Mouse (Mus musculus) cerebellum, adult 2 months (tissue): ENCODE measurements at regions not wholly inside any gene's neighbourhood (a gene's known extent, or its start where the extent isn't known, plus 50 kb on each side); places are given as distances from the start of the nearest gene placed in this dataset.

Source experiments
- DNase-seq, 2 experiments: peaks; one replicate each; pipeline ENCODE4 v3.0.0; 2021
- H3K27ac ChIP-seq: fragments of 200-500 bp; 2 replicates; pipeline ENCODE4 v1.5.1; 2012; ENCODE audit warnings: low read length, control low read depth, inconsistent platforms; ENCODE audit not compliant: insufficient read depth
- H3K27me3 ChIP-seq: fragments of 200-500 bp; 2 replicates; pipeline ENCODE4 v1.6.1; 2012; ENCODE audit warnings: inconsistent platforms, mild to moderate bottlenecking, low read length, moderate library complexity; ENCODE audit not compliant: control insufficient read depth, insufficient read depth
- H3K4me1 ChIP-seq: fragments of 200-500 bp; 2 replicates; pipeline ENCODE4 v1.6.1; 2011; ENCODE audit warnings: low read length; ENCODE audit not compliant: control insufficient read depth, insufficient read depth
- H3K4me3 ChIP-seq: fragments of 200-500 bp; replicated peaks from 2 replicates; pipeline ENCODE3; 2011; ENCODE audit warnings: mild to moderate bottlenecking, low read depth, low read length, control low read depth; ENCODE audit not compliant: insufficient read depth
- CTCF ChIP-seq: fragments of 200-500 bp; IDR thresholded peaks from 2 replicates; pipeline ENCODE4 v1.5.1; 2011; ENCODE audit warnings: low read depth, mild to moderate bottlenecking, control low read depth, low read length, moderate library complexity, borderline replicate concordance; ENCODE audit not compliant: insufficient read depth
- POLR2A ChIP-seq: fragments of 200-500 bp; IDR thresholded peaks from 2 replicates; pipeline ENCODE4 v1.6.1; 2011; ENCODE audit warnings: low read length, control low read depth, borderline replicate concordance; ENCODE audit not compliant: insufficient read depth
- WGBS: fragments of 180-500 bp; shearing (Covaris S2); methylation state at CpG from one replicate; pipeline ENCODE4 v1.1.7; 2018; 5-methylcytosine and 5-hydroxymethylcytosine counted together

GRCm38 (mm10) chr2:168335739-168336385 is 54.3 kb upstream of the Kcng1 start:
- no peak for DNase-seq
- H3K27ac ChIP-seq: no peak overlapping the region
- TF ChIP-seq POLR2A: no peak
- no peak for TF ChIP-seq CTCF
- no peak overlapping the region for H3K4me3 ChIP-seq
- no peaks in the 10 kb centered on the region; the same call in 1 of the 2 replicates for H3K4me1 ChIP-seq
- H3K27me3 ChIP-seq: no peaks in the 10 kb centered on the region
- 79% methylated on average over 11 of the region's 11 CpGs for WGBS

GRCm38 (mm10) chr2:168334241-168334588 is 52.7 kb upstream of the Kcng1 start:
- H3K4me3 ChIP-seq: no peak overlapping the region
- TF ChIP-seq CTCF: no peak
- no peak for TF ChIP-seq POLR2A
- H3K27me3 ChIP-seq: no peaks in the 10 kb centered on the region
- no peaks in the 10 kb centered on the region; the same call in 1 of the 2 replicates for H3K4me1 ChIP-seq
- DNase-seq: no peak
- 52% methylated on average over 9 of the region's 9 CpGs for WGBS
- no peak overlapping the region for H3K27ac ChIP-seq

DNA sequence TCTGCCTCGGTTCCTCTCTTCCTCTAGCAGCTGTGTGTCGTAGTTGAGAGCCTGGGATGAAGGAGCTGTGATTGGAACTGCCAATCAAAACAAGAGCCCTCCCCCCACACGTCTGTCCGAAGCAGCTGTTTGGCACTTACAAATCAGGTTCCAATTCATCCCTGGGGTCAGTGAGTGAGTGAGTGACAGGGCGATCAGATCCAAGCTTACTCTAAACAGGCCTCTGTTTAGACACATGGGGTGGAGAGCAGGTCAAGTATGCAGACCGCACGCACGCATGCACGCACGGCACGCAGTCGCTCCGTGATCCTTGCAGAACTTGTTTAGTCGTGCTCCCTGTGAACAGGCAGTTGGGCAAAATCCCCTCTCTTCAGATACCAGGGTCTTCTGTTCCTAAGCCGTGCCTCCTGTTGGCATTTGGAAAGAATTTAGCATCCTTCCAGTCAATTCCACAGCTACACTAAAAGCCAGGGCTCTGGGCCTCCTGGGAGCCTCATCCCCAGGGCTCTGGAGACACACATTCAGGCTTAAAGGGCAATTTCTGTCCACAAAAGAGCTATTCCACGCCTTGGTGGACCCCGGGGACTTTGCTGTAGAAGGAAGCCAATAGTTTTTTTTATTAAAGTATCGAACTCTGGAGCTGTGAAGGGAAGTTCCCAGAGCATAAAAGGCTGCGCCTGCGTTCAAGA is 52.2 kb upstream of the Kcng1 start:
- 40% methylated on average over 20 of the region's 20 CpGs for WGBS
- no peak for TF ChIP-seq CTCF
- no peak for TF ChIP-seq POLR2A
- DNase-seq: no peak
- H3K27ac ChIP-seq: no peak overlapping the region
- no peaks in the 10 kb centered on the region for H3K27me3 ChIP-seq
- no peak overlapping the region for H3K4me3 ChIP-seq
- no peaks in the 10 kb centered on the region; the same call in 1 of the 2 replicates for H3K4me1 ChIP-seq

DNA sequence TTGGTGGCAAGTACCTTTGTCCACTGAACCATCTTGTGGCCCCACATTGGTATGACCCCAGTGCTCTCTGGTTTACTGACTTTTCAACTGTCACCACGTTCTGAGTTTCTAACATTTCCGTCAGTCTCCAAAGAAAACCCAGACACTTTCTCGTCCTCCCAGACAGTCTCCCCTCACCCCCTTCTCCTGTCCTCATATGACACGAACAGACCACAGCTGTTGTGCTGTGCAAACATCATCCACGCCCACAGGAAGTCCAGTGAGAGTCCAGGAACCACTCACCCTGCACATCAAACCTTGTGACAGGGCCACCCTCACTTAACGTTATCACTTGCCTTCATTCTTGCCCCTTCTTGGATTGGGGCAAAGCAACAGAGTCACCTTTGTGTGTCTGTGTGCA is 51.4 kb upstream of the Kcng1 start:
- no peak for DNase-seq
- Histone ChIP-seq H3K4me1 (no peaks in the 10 kb centered on the region; the same call in 1 of the 2 replicates), H3K4me3 (no peak overlapping the region), H3K27me3 (no peaks in the 10 kb centered on the region), H3K27ac (no peak overlapping the region)
- 70% methylated on average over 6 of the region's 6 CpGs for WGBS
- TF ChIP-seq POLR2A (no peak), CTCF (no peak)
